Mouse (Mus musculus) 416B (cell line): ENCODE measurements around the gene Trub1.

Experiments
- DNase-seq: peaks from one replicate; pipeline ENCODE4 v3.0.0; 2011; ENCODE audit warnings: low read depth

Trub1 gene

GRCm38 (mm10) chr19:57441501-57441900, 11.2 kb upstream of the Trub1 start:
- no peak for DNase-seq

GRCm38 (mm10) chr19:57442936-57443657, 9.6 kb upstream of the Trub1 start:
- no peak for DNase-seq

GRCm38 (mm10) chr19:57445049-57445448, 7.7 kb upstream of the Trub1 start:
- DNase-seq: no peak

- no peak for DNase-seq
Measured at GRCm38 (mm10) chr19:57450849-57451248, 1.9 kb upstream of the Trub1 start.

- no peak for DNase-seq
Measured at GRCm38 (mm10) chr19:57451762-57452161, 950 bp upstream of the Trub1 start.

GRCm38 (mm10) chr19:57453218-57453600, 497 bp downstream of the Trub1 start:
- peak; percentile 62 for DNase-seq

GRCm38 (mm10) chr19:57455286-57455960, 2.7 kb downstream of the Trub1 start:
- peak; percentile 7 for DNase-seq

GRCm38 (mm10) chr19:57457075-57457474, 4.4 kb downstream of the Trub1 start:
- peak; percentile 72 for DNase-seq

GRCm38 (mm10) chr19:57463741-57464140, 11.0 kb downstream of the Trub1 start:
- DNase-seq: no peak

GRCm38 (mm10) chr19:57465742-57466141, 13.0 kb downstream of the Trub1 start:
- no peak for DNase-seq

- DNase-seq: no peak
Measured at GRCm38 (mm10) chr19:57471033-57471432, 18.3 kb downstream of the Trub1 start.

GRCm38 (mm10) chr19:57472169-57472568, 19.5 kb downstream of the Trub1 start:
- DNase-seq: no peak

- no peak for DNase-seq
Measured at GRCm38 (mm10) chr19:57473301-57473700, 20.6 kb downstream of the Trub1 start.

GRCm38 (mm10) chr19:57475298-57475697, 22.6 kb downstream of the Trub1 start:
- DNase-seq: no peak

- no peak for DNase-seq
Measured at GRCm38 (mm10) chr19:57477310-57477709, 24.6 kb downstream of the Trub1 start.

GRCm38 (mm10) chr19:57478056-57478455, 25.3 kb downstream of the Trub1 start:
- no peak for DNase-seq

GRCm38 (mm10) chr19:57479886-57480655, 27.4 kb downstream of the Trub1 start:
- no peak for DNase-seq

GRCm38 (mm10) chr19:57481743-57482259, 29.1 kb downstream of the Trub1 start:
- DNase-seq: no peak

- peak; percentile 41 for DNase-seq
Measured at GRCm38 (mm10) chr19:57482815-57483214, 30.1 kb downstream of the Trub1 start.

- no peak for DNase-seq
Measured at GRCm38 (mm10) chr19:57487051-57487658, 34.4 kb downstream of the Trub1 start.

GRCm38 (mm10) chr19:57489527-57489926, 36.8 kb downstream of the Trub1 start:
- no peak for DNase-seq

- no peak for DNase-seq
Measured at GRCm38 (mm10) chr19:57491030-57491429, 38.3 kb downstream of the Trub1 start.
